Mouse (Mus musculus) gastrocnemius, postnatal 4 days (tissue): Measurements from ENCODE around the gene Slc7a1. TPM values are rescaled to one million over a fixed set of nuclear protein-coding genes. Genes with fewer than 3 reads are reported as not detected.

Source experiments
- DNase-seq, 2 experiments: peaks; one replicate each; pipeline ENCODE4 v3.0.0; 2021 to 2022; ENCODE audit warnings: low spot score in 2 of 2, mixed read lengths in 2 of 2
- long read RNA-seq, 2 experiments: library from polyadenylated mRNA; stranded (forward); transcript quantifications; one replicate each; pipeline ENCODE4 v2.0.0; 2021
- total RNA-seq, 2 experiments: library from RNA; stranded (reverse); gene quantifications; 2 replicates each; pipeline ENCODE4 v1.2.3; 2021

Gene Slc7a1
- 10 to 100 TPM; 16.9 to 17.2 TPM for total RNA-seq
- long read RNA-seq, experiment 1, full-length matches to known transcripts, result 1 of 8 reads
- long read RNA-seq, experiment 1, partial matches to known transcripts, result 0 of 8 reads
- long read RNA-seq, experiment 1, other reads (novel, unspliced or antisense), result 7 of 8 reads
- long read RNA-seq, experiment 2, partial matches to known transcripts, result 0 of 3 reads
- long read RNA-seq, experiment 2, other reads (novel, unspliced or antisense), result 3 of 3 reads

GRCm38 (mm10) chr5:148399660-148400443 is at the start of gene Slc7a1:
TSS of gene Slc7a1 (minus strand) at chr5:148399904.
- peak; percentile 83 to 89 for DNase-seq

GRCm38 (mm10) chr5:148444974-148445373 is 45.3 kb upstream of the Slc7a1 start:
- DNase-seq, result no peak

DNA sequence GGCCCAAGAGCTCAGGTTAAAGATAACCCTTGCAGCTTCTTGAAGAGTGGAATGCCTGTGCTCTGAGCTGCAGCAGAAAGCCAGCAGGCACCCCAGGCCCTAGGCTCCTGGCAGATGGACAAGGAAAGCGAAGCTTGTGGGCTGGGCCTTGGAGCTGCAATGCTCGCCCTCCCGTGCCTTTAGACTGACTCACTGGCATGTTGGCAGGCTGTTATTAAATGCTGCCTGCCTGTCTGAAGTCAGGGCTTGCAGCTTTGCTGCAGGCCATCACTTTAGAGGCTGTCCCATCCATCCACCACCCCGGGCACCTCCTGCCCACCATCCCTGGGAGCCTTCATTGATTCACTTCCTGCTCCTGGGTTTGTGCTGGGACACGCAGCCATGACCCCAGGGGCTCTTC is 44.0 kb upstream of the Slc7a1 start:
- DNase-seq, result peak; percentile 25 to 54

GRCm38 (mm10) chr5:148435660-148436059 is 36.0 kb upstream of the Slc7a1 start:
- DNase-seq, result no peak

GRCm38 (mm10) chr5:148432121-148432520 is 32.4 kb upstream of the Slc7a1 start:
- DNase-seq, result no peak

DNA sequence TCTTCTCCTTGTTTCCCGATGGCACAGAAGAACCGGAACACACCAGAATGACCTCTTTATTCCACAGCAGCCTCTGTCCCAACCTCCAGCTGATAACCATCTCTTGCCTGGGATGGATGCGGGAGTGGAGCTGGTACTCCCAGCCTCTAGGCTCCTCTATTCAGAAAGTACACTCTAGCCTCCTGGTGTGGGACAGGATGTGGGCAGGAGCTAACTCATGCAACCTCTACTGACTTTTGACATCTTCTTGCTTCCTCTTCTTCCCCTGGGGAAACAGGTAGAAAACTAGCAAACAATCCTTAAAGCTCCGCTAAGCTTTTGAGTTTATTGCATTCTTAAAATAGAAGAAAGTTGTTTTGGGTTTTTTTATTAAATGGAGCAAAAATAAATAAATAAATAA is 29.1 kb upstream of the Slc7a1 start:
- no peak for DNase-seq

GRCm38 (mm10) chr5:148425136-148425535 is 25.4 kb upstream of the Slc7a1 start:
- no peak for DNase-seq

DNA sequence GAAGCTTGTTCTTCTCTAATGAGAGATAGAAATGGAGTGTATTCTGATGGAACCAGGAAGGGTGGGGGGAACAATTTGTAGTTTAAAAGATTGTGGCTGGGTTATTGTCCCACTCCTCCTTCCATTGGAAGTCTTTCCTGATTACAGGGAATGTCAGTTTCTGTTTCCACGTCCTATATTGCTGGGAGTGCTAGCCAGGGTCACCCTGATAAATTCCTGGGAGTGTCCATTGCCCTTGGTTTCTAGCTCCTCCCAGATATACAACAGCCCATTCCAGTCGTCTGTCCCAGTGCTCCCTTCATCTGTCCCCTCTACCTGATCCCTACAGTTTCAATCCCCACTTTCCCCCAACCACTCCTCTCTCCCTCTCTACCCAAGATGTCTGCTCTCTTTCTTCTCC is 21.6 kb upstream of the Slc7a1 start:
- no peak for DNase-seq

GRCm38 (mm10) chr5:148419112-148419526 is 19.4 kb upstream of the Slc7a1 start:
- peak in 1 of 2 experiments; percentile 25 for DNase-seq

DNA sequence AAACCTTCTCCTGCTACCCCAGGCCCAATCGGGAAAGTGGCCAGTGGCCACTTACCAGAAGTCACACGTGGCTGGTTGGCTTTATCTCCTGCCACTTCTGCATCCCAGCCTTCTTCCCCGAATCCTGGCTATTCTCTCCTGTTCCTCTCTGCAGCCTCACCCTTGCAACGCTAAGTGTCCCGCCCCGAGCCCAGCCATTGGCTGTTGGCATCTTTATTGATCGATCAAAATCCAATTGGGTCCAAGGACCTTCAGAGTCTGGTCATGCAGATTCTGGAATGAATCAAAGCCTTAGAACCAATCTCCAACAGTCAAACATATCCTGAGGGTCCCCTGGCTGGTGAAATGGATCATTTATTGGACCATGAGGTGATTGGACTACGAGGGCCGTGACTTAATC is 18.7 kb upstream of the Slc7a1 start:
- no peak for DNase-seq

GRCm38 (mm10) chr5:148417756-148418155 is 18.1 kb upstream of the Slc7a1 start:
- DNase-seq, result no peak

GRCm38 (mm10) chr5:148416461-148416860 is 16.8 kb upstream of the Slc7a1 start:
- DNase-seq, result no peak

DNA sequence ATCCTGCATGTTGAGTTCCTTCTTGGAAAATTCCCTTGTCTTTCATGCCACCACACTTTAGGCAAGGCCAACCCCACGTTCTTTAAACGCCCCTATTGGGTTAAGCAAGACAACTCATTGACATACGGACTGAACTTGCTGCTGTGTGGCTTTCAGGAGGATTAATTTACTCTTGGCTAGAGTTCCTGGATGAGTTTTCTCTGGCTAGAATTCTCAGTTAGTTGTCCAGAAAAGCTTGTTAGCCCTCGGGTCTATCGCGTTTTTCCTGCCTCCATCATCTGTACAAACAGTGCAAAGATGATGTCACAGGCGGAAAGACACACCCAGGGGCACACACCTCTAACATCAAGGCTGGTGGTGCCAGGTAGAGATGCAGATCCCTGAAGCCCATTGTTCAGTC is 14.5 kb upstream of the Slc7a1 start:
- no peak for DNase-seq

- DNase-seq, result no peak
Observed at GRCm38 (mm10) chr5:148412504-148412903, 12.8 kb upstream of the Slc7a1 start.

DNA sequence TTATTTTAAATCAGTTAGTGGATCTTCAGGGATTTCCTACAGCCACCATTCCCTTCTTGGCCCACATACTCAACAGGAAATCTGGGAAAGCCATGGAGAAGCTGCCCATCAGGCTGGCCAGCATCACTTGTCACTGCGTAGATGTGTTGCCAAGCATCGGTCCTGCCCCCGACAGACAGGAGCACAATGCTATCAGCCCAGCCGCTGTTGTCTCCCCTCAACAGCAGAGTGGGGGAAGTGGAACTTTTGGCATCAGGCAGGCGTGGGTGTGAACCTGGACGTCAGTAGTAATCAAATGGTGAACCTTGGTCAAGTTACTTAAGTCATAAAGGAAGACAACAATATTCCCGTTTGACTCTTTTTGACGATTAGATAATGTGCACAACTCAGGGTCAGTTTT is 9.8 kb upstream of the Slc7a1 start:
- no peak for DNase-seq

- no peak for DNase-seq
Observed at GRCm38 (mm10) chr5:148406913-148407312, 7.2 kb upstream of the Slc7a1 start.

- no peak for DNase-seq
Observed at GRCm38 (mm10) chr5:148404548-148404947, 4.8 kb upstream of the Slc7a1 start.

- no peak for DNase-seq
Observed at GRCm38 (mm10) chr5:148402641-148403040, 2.9 kb upstream of the Slc7a1 start.

DNA sequence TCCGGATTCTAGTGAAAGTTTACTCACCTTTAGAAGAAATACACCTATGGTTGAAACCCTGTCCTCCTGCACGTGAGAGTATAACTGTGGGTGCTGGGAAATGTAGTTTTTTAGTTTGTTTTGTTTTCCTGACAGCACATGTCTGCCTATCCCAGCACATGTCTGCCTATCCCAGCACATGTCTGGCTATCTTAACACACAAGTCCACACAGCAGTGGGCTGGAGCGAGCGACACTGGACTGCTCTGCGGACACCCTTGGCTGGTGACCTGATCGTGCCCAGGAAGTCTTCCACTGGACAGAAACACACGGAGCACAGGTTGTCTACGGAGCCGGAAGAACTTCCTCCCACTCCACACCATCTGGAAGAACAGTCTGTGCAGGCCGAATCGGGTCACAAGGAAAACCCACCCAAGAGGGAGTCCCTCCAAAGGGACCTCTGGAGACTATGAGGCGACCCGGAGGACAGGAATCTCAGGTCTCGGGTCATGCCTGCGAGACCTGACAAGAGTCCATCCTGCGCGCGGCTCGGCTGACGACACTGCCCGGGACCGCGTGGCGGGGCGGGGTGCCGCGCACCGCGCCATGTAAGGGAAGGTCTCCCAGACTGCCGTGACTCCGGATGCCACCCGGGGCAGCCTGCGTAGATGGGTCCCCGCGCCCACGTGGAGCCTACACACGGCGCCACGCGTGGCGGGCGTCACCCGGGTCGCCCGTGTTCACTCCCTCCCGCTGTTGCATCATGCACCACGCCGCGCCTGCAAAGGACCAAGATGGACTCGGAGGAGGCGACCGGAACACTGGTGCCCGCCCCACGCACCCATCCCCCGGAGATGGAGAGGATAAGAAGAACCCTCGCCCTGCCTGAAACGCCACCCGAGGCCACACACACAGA is 691 bp downstream of the Slc7a1 start:
- DNase-seq, result peak; percentile 17 to 51

GRCm38 (mm10) chr5:148398451-148398765 is 1.3 kb downstream of the Slc7a1 start:
- no peak for DNase-seq

GRCm38 (mm10) chr5:148397911-148398310 is 1.8 kb downstream of the Slc7a1 start:
- DNase-seq, result no peak

GRCm38 (mm10) chr5:148397418-148397817 is 2.3 kb downstream of the Slc7a1 start:
- DNase-seq, result no peak
